Mouse (Mus musculus) heart, embryonic 14.5 days (tissue): ENCODE results near the gene Elmod2. TPM values are rescaled to one million over a fixed set of nuclear protein-coding genes. Genes with fewer than 3 reads are reported as not detected.
A peak's percentile ranks its signal among the peaks of the same experiment; 100 is the strongest.
"Not testable (repeated sequence)": the region's sequence is repeated elsewhere in the genome, so short reads cannot be mapped to it uniquely, and the experiment has no call there.

Experiments
- ATAC-seq: fragments of 200-750 bp; cut with Nextera tagmentation; 2 replicates; pipeline ENCODE4 v1.8.0; 2017; ENCODE audit warnings: low read depth, moderate TSS enrichment; ENCODE audit not compliant: insufficient number of reproducible peaks, insufficient read depth, low FRiP score
- H3K27ac ChIP-seq, 2 experiments: fragments of 200-500 bp in 1 of 2; fragments of 300-500 bp in 1 of 2; sonication (generic) in 1 of 2; replicated peaks in 1 of 2; 2 replicates each; pipeline ENCODE4 v1.5.1; 2012 to 2014; ENCODE audit warnings: low read depth in 2 of 2, low read length in 2 of 2, control low read depth in 1 of 2, mild to moderate bottlenecking in 1 of 2, mixed read lengths in 1 of 2; ENCODE audit not compliant: control insufficient read depth in 1 of 2, insufficient read depth in 1 of 2
- H3K27me3 ChIP-seq: fragments of 300-500 bp; sonication (generic); 2 replicates; pipeline ENCODE4 v1.6.1; 2014; ENCODE audit warnings: mild to moderate bottlenecking, low read length, control low read depth; ENCODE audit not compliant: control insufficient read depth, insufficient read depth
- H3K36me3 ChIP-seq: fragments of 300-500 bp; sonication (generic); 2 replicates; pipeline ENCODE4 v1.6.1; 2014; ENCODE audit warnings: mild to moderate bottlenecking, control low read depth, low read length, mixed read lengths; ENCODE audit not compliant: control insufficient read depth, insufficient read depth
- H3K4me1 ChIP-seq, 2 experiments: fragments of 200-500 bp in 1 of 2; fragments of 300-500 bp in 1 of 2; sonication (generic) in 1 of 2; 2 replicates each; pipeline ENCODE4 v1.6.1; 2012 to 2014; ENCODE audit warnings: low read length in 2 of 2, control low read depth in 1 of 2, mixed read lengths in 1 of 2; ENCODE audit not compliant: control insufficient read depth in 2 of 2, insufficient read depth in 2 of 2
- H3K4me2 ChIP-seq: fragments of 300-500 bp; sonication (generic); 2 replicates; pipeline ENCODE4 v1.6.1; 2014; ENCODE audit warnings: mild to moderate bottlenecking, low read length
- H3K4me3 ChIP-seq, 2 experiments: fragments of 200-500 bp in 1 of 2; fragments of 300-500 bp in 1 of 2; sonication (generic) in 1 of 2; 2 replicates each; pipeline ENCODE4 v1.5.1; 2012 to 2014; ENCODE audit warnings: low read length in 2 of 2, mild to moderate bottlenecking in 2 of 2, control low read depth in 1 of 2, low read depth in 1 of 2, moderate library complexity in 1 of 2; ENCODE audit not compliant: control insufficient read depth in 1 of 2, insufficient read depth in 1 of 2
- H3K9ac ChIP-seq: fragments of 300-500 bp; sonication (generic); 2 replicates; pipeline ENCODE4 v1.6.1; 2014; ENCODE audit warnings: mild to moderate bottlenecking, low read length
- H3K9me3 ChIP-seq: fragments of 300-500 bp; sonication (generic); 2 replicates; pipeline ENCODE4 v1.6.1; 2016; ENCODE audit warnings: low read length, control low read depth; ENCODE audit not compliant: control insufficient read depth
- WGBS: fragments of 180-500 bp; shearing (Covaris S2); extraction: QIAGEN DNeasy Blood & Tissue Kit; methylation state at CpG from one replicate; pipeline ENCODE4 v1.1.7; 2014; 5-methylcytosine and 5-hydroxymethylcytosine counted together
- polyA plus RNA-seq: library from polyadenylated mRNA; unstranded; fragments of >200 nt; fragmentation: Nextera tagmentation; extraction: Ambion mirVana; gene quantifications from 2 replicates; pipeline ENCODE4 v1.2.1, GENCODE M21; 2014

The Elmod2 gene
- polyA plus RNA-seq, 1 experiment from 2014 or later = 12.6 TPM

- WGBS = 78% methylated on average over 2 of the region's 2 CpGs
- Histone ChIP-seq H3K27me3 (no peaks in the 10 kb centered on the region), H3K4me3 (no peak overlapping the region), H3K9me3 (no peaks in the 10 kb centered on the region), H3K4me1 (no peaks in the 10 kb centered on the region), H3K36me3 (peaks cover 59% of the 10 kb centered on the region), H3K4me2 (no peak overlapping the region), H3K27ac (no peak overlapping the region), H3K9ac (no peak overlapping the region)
- ATAC-seq = no peak
Measured at GRCm38 (mm10) chr8:83315691-83316090, 16.6 kb downstream of the Elmod2 start.

- not testable (repeated sequence) for H3K27me3 ChIP-seq, ATAC-seq, H3K4me1 ChIP-seq, H3K9ac ChIP-seq, H3K4me3 ChIP-seq, H3K27ac ChIP-seq, H3K4me2 ChIP-seq, H3K9me3 ChIP-seq
- H3K36me3 ChIP-seq = peaks cover 54% of the 10 kb centered on the region
- WGBS = 81% methylated on average over 4 of the region's 4 CpGs
Measured at GRCm38 (mm10) chr8:83315084-83315483, 17.2 kb downstream of the Elmod2 start.

GRCm38 (mm10) chr8:83309836-83310235 lies 22.4 kb downstream of the Elmod2 start:
- Histone ChIP-seq H3K27ac (no peak overlapping the region), H3K4me1 (no peaks in the 10 kb centered on the region), H3K27me3 (no peaks in the 10 kb centered on the region), H3K9ac (no peak overlapping the region), H3K4me2 (no peak overlapping the region), H3K9me3 (no peaks in the 10 kb centered on the region), H3K4me3 (no peak overlapping the region), H3K36me3 (peaks cover 16% of the 10 kb centered on the region)
- no peak for ATAC-seq
- WGBS = 89% methylated on average over 6 of the region's 6 CpGs

GRCm38 (mm10) chr8:83304946-83305345 lies 27.3 kb downstream of the Elmod2 start:
- Histone ChIP-seq H3K27ac (no peak overlapping the region), H3K9me3 (0 out of 2 replicates have a peak, but pooled peaks cover 4% of the 10 kb centered on the region), H3K9ac (no peak overlapping the region), H3K4me1 (no peaks in the 10 kb centered on the region), H3K4me3 (no peak overlapping the region), H3K36me3 (no peaks in the 10 kb centered on the region), H3K4me2 (no peak overlapping the region), H3K27me3 (no peaks in the 10 kb centered on the region)
- WGBS = 90% methylated on average over 1 of the region's 1 CpGs
- ATAC-seq = no peak

- Histone ChIP-seq H3K9me3 (0 out of 2 replicates have a peak, but pooled peaks cover 4% of the 10 kb centered on the region), H3K36me3 (no peaks in the 10 kb centered on the region), H3K9ac (no peak overlapping the region), H3K4me1 (no peaks in the 10 kb centered on the region), H3K4me2 (no peak overlapping the region), H3K4me3 (no peak overlapping the region), H3K27me3 (no peaks in the 10 kb centered on the region), H3K27ac (no peak overlapping the region)
- ATAC-seq = no peak
- WGBS = 57% methylated on average over 1 of the region's 1 CpGs
Measured at GRCm38 (mm10) chr8:83300135-83300534, 32.2 kb downstream of the Elmod2 start.

GRCm38 (mm10) chr8:83297375-83297774 lies 34.9 kb downstream of the Elmod2 start:
- ATAC-seq = no peak
- Histone ChIP-seq H3K4me2 (no peak overlapping the region), H3K27me3 (no peaks in the 10 kb centered on the region), H3K9me3 (0 out of 2 replicates have a peak, but pooled peaks cover 4% of the 10 kb centered on the region), H3K4me1 (no peaks in the 10 kb centered on the region), H3K36me3 (no peaks in the 10 kb centered on the region), H3K27ac (no peak overlapping the region), H3K9ac (no peak overlapping the region), H3K4me3 (no peak overlapping the region)
- WGBS = 64% methylated on average over 4 of the region's 4 CpGs

GRCm38 (mm10) chr8:83290176-83290575 lies 42.1 kb downstream of the Elmod2 start, which contains the start of gene Ucp1:
Gene Ucp1 (plus strand): TSS chr8:83290352.
- 2% methylated on average over 20 of the region's 20 CpGs for whole genome bisulfite sequencing
- no peak for ATAC-seq
- Histone ChIP-seq H3K9me3 (no peaks in the 10 kb centered on the region), H3K9ac (peak within 1 kb of the TSS; percentile 22; the same call in 1 of the 2 replicates), H3K4me1 (peaks cover 0 to 2% of the 10 kb centered on the region in 2 experiments; a peak in 1 of 4 replicates), H3K27me3 (peaks cover 29% of the 10 kb centered on the region), H3K27ac (no peak within 1 kb of the TSS), H3K4me2 (peak within 1 kb of the TSS; percentile 70), H3K4me3 (peak within 1 kb of the TSS; percentile 32 to 35; a peak in 3 of 4 replicates), H3K36me3 (no peaks in the 10 kb centered on the region)

- peaks cover 18% of the 10 kb centered on the region for H3K27me3 ChIP-seq
- H3K4me3 ChIP-seq = no peak overlapping the region
- H3K27ac ChIP-seq = no peak overlapping the region
- no peak for ATAC-seq
- no peak overlapping the region for H3K9ac ChIP-seq
- H3K4me1 ChIP-seq = peaks cover 0 to 2% of the 10 kb centered on the region in 2 experiments; a peak in 1 of 4 replicates
- no peak overlapping the region for H3K4me2 ChIP-seq
- no peaks in the 10 kb centered on the region for H3K36me3 ChIP-seq
- WGBS = 72% methylated on average over 8 of the region's 8 CpGs
- no peaks in the 10 kb centered on the region for H3K9me3 ChIP-seq
Measured at GRCm38 (mm10) chr8:83285391-83285790, 46.9 kb downstream of the Elmod2 start.
